Mouse (Mus musculus): Measurements from ENCODE around the gene Socs7. TPM values are rescaled to one million over a fixed set of nuclear protein-coding genes. Genes with fewer than 3 reads are reported as not detected.

Socs7 gene
- polyA plus RNA-seq, 1 experiment = not detected

DNA sequence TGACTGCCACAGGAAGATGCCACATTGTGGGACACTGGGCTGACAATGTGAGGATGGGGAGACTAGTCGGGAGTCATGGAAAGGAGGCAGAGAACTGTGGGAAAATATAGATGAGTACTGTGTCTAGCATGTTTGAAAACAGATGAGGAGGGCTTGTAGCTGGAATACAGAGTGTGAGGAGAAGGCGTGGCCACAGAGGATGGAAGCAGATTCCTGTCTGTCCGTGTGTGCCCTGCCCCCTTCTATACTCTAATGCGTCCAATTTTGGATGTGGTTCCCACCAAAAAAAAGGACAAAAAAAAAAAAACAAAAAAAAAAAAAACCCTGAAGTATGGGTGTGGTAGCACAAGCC lies 66.4 kb downstream of the Socs7 start:
- WGBS = 56% methylated on average over 4 of the region's 4 CpGs
- Histone ChIP-seq H3K4me1 (ENCODE audit: control insufficient read depth, insufficient read depth, low read length) (peaks cover 13% of the 10 kb centered on the region), H3K4me3 (ENCODE audit: insufficient read depth, low read depth, low read length) (no peak overlapping the region; the same call in 1 of the 2 replicates), H3K27ac (ENCODE audit: insufficient read depth, low read depth, low read length) (no peak overlapping the region)
- TF ChIP-seq POLR2A (IDR thresholded peaks at IDR 0.05; ENCODE audit: insufficient read depth, low read depth, low read length) (no peak), CTCF (IDR thresholded peaks at IDR 0.05; ENCODE audit: insufficient read depth, low read depth, low read length) (no peak)

DNA sequence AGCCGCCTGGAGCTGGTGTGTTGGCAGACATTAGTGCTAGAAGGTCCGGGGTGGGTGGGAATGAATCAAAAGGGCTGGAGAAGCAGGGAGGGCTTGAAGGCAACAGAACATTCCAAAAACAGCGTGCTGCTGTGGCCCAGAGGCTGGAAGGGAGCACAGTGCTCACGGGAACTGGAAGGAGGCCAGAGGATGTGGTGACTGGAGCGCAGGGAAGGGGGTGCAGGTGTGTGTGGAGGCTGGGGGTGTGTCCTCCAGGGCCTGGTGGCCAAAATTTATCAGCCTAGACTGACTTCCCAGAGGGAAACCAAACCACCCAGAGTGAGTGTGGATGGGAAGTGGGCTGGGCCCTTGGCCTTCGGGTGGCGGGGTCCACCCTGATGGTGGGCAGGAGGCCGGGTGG lies 67.3 kb downstream of the Socs7 start:
- H3K27ac ChIP-seq (ENCODE audit: insufficient read depth, low read depth, low read length) = no peak overlapping the region
- H3K4me3 ChIP-seq (ENCODE audit: insufficient read depth, low read depth, low read length) = no peak overlapping the region
- TF ChIP-seq CTCF (IDR thresholded peaks at IDR 0.05; ENCODE audit: insufficient read depth, low read depth, low read length) (no peak), POLR2A (IDR thresholded peaks at IDR 0.05; ENCODE audit: insufficient read depth, low read depth, low read length) (no peak)
- 56% methylated on average over 8 of the region's 8 CpGs for WGBS
- peaks cover 12% of the 10 kb centered on the region for H3K4me1 ChIP-seq (ENCODE audit: control insufficient read depth, insufficient read depth, low read length)

DNA sequence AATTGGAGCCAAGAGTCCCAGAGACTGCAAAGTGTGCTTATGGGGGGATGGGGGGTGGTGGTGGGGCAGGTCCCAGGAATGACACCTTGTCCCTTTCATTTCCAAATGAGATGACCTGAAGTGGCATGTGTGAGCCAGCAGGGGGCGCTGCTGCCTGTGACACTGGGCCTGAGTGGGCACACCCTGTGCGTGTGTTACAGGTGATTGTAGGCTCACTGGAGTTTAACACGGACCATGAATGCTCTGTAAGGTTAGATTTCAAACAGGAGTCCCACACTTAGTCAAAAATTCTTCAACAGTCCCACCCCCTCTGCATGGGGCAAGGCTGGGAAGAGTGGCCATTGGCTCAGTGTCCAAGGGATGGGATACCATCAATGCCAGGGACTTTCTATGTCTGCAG lies 69.7 kb downstream of the Socs7 start:
- Histone ChIP-seq H3K4me3 (ENCODE audit: insufficient read depth, low read depth, low read length) (no peak overlapping the region), H3K4me1 (ENCODE audit: control insufficient read depth, insufficient read depth, low read length) (peaks cover 26% of the 10 kb centered on the region), H3K27ac (ENCODE audit: insufficient read depth, low read depth, low read length) (no peak overlapping the region)
- WGBS = 16% methylated on average over 3 of the region's 3 CpGs
- no peak for TF ChIP-seq POLR2A (IDR thresholded peaks at IDR 0.05; ENCODE audit: insufficient read depth, low read depth, low read length)
- TF ChIP-seq CTCF (IDR thresholded peaks at IDR 0.05; ENCODE audit: insufficient read depth, low read depth, low read length) = peak; percentile 78

DNA sequence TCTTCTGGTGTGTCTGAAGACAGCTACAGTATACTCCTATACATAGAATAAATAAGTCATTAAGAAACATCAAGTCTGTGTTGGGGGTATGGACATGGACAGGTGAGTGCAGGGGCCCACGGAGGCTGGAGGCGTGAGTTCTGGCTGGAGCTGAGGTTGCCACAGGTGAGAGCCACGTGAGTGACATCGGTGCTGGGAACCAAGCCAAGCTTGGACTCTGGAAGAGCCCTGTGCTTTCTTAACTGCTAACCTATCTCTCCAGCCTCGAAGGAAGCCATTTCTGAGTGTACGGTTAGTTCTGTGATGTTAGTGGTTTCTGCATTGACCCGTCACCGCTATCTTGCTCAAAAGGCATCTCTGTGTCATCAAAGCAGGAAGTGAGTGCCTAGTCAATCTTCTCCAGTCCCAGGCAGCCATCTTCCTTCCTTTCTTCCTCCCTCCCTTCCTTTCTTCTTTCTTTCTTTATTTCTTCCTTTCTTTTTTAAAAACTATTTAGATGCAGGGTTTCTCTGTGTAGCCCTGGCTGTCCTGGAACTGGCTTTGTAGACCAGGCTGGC lies 70.7 kb downstream of the Socs7 start:
- WGBS = 82% methylated on average over 8 of the region's 8 CpGs
- TF ChIP-seq CTCF (IDR thresholded peaks at IDR 0.05; ENCODE audit: insufficient read depth, low read depth, low read length) = no peak
- TF ChIP-seq POLR2A (IDR thresholded peaks at IDR 0.05; ENCODE audit: insufficient read depth, low read depth, low read length) = no peak
- Histone ChIP-seq H3K27ac (ENCODE audit: insufficient read depth, low read depth, low read length) (no peak overlapping the region), H3K4me1 (ENCODE audit: control insufficient read depth, insufficient read depth, low read length) (peaks cover 29% of the 10 kb centered on the region), H3K4me3 (ENCODE audit: insufficient read depth, low read depth, low read length) (no peak overlapping the region)

DNA sequence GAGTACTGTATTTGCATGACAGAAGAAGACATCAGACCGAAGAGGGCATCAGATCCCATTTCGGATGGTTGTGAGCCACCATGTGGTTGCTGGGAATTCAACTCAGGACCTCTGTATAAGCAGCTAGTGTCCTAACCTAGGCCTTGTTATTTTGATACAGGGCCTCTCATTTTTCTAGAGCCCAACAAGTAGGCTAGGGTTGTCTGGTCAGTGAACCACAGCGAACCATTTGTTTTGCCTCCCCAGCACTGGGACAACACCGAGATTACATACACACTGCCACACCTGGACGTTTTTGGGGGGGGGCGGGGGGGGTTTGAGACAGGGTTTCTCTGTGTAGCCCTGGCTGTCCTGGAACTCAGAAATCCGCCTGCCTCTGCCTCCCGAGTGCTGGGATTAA lies 71.8 kb downstream of the Socs7 start:
- WGBS = 80% methylated on average over 8 of the region's 8 CpGs

DNA sequence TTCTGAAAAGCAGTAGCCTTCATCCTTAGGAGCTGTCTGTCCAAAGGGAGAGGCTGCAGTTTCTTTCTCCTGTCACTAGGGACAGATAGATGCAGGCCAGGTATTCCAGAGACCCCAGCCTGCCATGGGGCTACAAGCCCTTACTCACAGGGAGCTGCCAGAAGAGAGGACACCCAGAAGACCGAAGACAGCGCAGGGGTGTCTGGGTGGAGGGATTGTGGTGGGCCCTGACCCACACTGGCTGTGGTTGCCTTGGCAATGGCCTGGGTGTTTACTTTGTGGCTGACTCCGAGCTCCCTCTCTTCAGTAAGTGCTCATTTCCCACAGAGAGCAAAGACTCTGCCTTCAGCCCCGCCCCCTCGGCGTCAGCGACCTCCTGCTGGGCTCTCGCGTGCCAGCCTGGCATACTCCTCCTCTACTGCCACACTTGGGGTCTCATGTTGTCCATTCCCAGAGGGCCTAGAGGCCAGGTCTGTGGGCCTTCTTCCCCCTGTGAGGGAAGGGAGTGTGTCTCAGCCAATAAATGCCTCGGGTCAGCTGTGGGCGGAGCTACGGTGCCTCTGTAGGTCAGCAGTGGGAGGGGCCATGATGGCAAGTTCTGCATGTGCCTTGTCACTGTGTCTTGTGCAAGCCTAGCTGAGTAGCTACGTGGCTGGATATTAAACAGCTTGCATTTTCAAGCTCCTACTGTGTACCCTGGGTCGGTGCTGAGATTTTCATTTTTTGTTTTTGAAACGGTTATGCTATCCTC lies 72.5 kb downstream of the Socs7 start:
- TF ChIP-seq POLR2A (IDR thresholded peaks at IDR 0.05; ENCODE audit: insufficient read depth, low read depth, low read length) (no peak), CTCF (IDR thresholded peaks at IDR 0.05; ENCODE audit: insufficient read depth, low read depth, low read length) (peak; percentile 46; the same call in 1 of the 2 replicates)
- H3K4me3 ChIP-seq (ENCODE audit: insufficient read depth, low read depth, low read length) = peak overlapping the region; percentile 42
- 9% methylated on average over 15 of the region's 15 CpGs for WGBS
- peak overlapping the region; percentile 64 for H3K27ac ChIP-seq (ENCODE audit: insufficient read depth, low read depth, low read length)
- H3K4me1 ChIP-seq (ENCODE audit: control insufficient read depth, insufficient read depth, low read length) = peaks cover 29% of the 10 kb centered on the region

More for the DNA sequence above, 71.8 kb downstream of the Socs7 start:
- H3K4me3 ChIP-seq (ENCODE audit: insufficient read depth, low read depth, low read length) = no peak overlapping the region
- no peak overlapping the region for H3K27ac ChIP-seq (ENCODE audit: insufficient read depth, low read depth, low read length)
- no peak for TF ChIP-seq CTCF (IDR thresholded peaks at IDR 0.05; ENCODE audit: insufficient read depth, low read depth, low read length)
- no peak for TF ChIP-seq POLR2A (IDR thresholded peaks at IDR 0.05; ENCODE audit: insufficient read depth, low read depth, low read length)
- peaks cover 29% of the 10 kb centered on the region for H3K4me1 ChIP-seq (ENCODE audit: control insufficient read depth, insufficient read depth, low read length)

DNA sequence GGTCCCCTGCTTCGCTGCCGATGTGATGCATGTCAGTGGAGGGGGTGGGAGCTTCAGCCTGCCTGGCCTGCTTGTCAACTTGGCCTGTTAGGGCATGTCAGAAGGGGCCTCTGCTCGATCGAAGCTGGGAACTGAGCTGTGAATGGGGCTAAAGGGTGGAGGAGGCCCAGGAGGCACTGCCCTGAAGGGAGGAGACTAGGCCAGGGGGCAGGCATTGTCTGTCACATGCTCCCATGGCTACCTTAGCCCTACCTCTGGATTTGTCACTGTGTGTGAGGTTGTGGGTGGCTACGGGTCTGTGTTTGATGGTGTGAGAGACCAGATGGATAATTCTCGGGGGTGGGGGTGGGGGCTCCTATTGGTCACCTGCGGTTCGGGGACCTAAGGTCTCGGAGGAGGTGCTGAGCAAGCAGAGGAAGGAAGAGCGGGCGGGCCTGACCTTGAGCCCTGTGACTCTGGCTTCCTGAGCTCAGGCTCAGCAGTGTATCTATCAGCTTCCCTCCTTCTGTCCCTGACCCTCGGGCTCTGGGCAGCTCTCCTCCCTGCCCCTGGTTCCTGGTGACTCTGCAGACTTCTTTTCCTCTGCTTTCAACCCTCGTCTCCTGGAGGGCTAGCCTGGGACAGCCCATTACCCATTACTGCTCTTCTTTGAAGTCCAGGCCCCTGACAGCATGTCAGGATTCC lies 73.6 kb downstream of the Socs7 start:
- H3K4me1 ChIP-seq (ENCODE audit: control insufficient read depth, insufficient read depth, low read length) = peaks cover 37% of the 10 kb centered on the region
- WGBS = 75% methylated on average over 13 of the region's 13 CpGs
- no peak overlapping the region for H3K4me3 ChIP-seq (ENCODE audit: insufficient read depth, low read depth, low read length)
- TF ChIP-seq POLR2A (IDR thresholded peaks at IDR 0.05; ENCODE audit: insufficient read depth, low read depth, low read length) (no peak), CTCF (IDR thresholded peaks at IDR 0.05; ENCODE audit: insufficient read depth, low read depth, low read length) (no peak)
- H3K27ac ChIP-seq (ENCODE audit: insufficient read depth, low read depth, low read length) = no peak overlapping the region

DNA sequence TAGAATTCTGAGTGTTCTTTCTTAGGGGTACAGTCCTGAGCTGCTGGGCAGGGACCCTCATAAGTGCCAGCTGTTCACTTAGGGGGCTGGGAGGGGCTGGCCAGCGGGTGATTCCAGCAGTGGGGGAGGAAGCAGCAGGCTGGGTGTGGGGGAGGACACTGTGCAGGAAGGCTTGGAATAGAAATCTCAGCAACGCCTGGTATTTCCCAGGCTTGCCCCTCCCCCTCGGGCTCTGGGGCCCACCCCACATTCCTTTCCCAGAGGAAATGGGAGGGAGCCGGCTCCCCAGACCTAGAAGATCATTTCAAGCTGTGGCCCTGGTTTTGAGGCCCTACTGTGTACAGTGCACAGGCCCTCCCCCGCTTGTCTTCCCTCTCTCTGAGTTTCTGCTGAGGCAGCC lies 75.4 kb downstream of the Socs7 start:
- Histone ChIP-seq H3K4me1 (ENCODE audit: control insufficient read depth, insufficient read depth, low read length) (peaks cover 54% of the 10 kb centered on the region), H3K4me3 (ENCODE audit: insufficient read depth, low read depth, low read length) (no peak overlapping the region), H3K27ac (ENCODE audit: insufficient read depth, low read depth, low read length) (no peak overlapping the region)
- TF ChIP-seq CTCF (IDR thresholded peaks at IDR 0.05; ENCODE audit: insufficient read depth, low read depth, low read length) (no peak), POLR2A (IDR thresholded peaks at IDR 0.05; ENCODE audit: insufficient read depth, low read depth, low read length) (no peak)
- WGBS = 23% methylated on average over 5 of the region's 5 CpGs

DNA sequence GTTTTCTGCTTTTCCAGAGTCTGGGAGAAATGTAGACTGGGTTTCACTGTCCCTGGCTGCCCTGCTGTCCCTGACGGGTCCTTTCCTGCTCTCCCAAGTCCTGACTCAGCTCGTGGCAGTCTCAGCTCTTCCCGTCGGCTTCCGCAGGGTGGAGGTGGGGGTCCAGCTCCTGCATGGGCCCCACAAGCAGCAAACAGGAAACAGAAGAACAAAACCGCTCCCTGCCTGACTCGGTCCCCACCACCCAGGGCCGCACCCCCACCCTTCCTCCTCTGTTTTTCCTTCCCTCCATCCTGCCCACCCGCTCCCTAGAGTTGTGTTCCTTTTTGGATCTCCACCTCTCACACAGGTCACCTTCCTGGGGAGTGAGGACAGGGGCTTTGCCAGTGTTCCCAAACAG lies 76.5 kb downstream of the Socs7 start:
- Histone ChIP-seq H3K4me1 (ENCODE audit: control insufficient read depth, insufficient read depth, low read length) (peaks cover 54% of the 10 kb centered on the region), H3K4me3 (ENCODE audit: insufficient read depth, low read depth, low read length) (no peak overlapping the region), H3K27ac (ENCODE audit: insufficient read depth, low read depth, low read length) (no peak overlapping the region; the same call in 1 of the 2 replicates)
- no peak for TF ChIP-seq POLR2A (IDR thresholded peaks at IDR 0.05; ENCODE audit: insufficient read depth, low read depth, low read length)
- TF ChIP-seq CTCF (IDR thresholded peaks at IDR 0.05; ENCODE audit: insufficient read depth, low read depth, low read length) = no peak
- 84% methylated on average over 9 of the region's 9 CpGs for WGBS
